Mouse (Mus musculus): Measurements from ENCODE around the gene Hbb-y.
"Not testable (repeated sequence)": the region's sequence is repeated elsewhere in the genome, so short reads cannot be mapped to it uniquely, and the experiment has no call there.

The Hbb-y gene

GRCm38 (mm10) chr7:103813152-103813551 is 39.9 kb downstream of the Hbb-y start:
- not testable (repeated sequence) for DNase-seq (ENCODE audit: low spot score)

- no peak for DNase-seq (ENCODE audit: low spot score)
Observed at GRCm38 (mm10) chr7:103812174-103812573, 40.8 kb downstream of the Hbb-y start.

- no peak for DNase-seq (ENCODE audit: low spot score)
Observed at GRCm38 (mm10) chr7:103811223-103811845, 41.7 kb downstream of the Hbb-y start.

GRCm38 (mm10) chr7:103810746-103811145 is 42.3 kb downstream of the Hbb-y start:
- DNase-seq (ENCODE audit: low spot score): no peak

GRCm38 (mm10) chr7:103810296-103810695 is 42.7 kb downstream of the Hbb-y start:
- DNase-seq (ENCODE audit: low spot score): no peak

GRCm38 (mm10) chr7:103809801-103810155 is 43.2 kb downstream of the Hbb-y start:
- no peak for DNase-seq (ENCODE audit: low spot score)

- no peak for DNase-seq (ENCODE audit: low spot score)
Observed at GRCm38 (mm10) chr7:103808971-103809800, 43.8 kb downstream of the Hbb-y start.

GRCm38 (mm10) chr7:103808120-103808519 is 44.9 kb downstream of the Hbb-y start:
- DNase-seq (ENCODE audit: low spot score): not testable (repeated sequence)

GRCm38 (mm10) chr7:103806856-103807255 is 46.2 kb downstream of the Hbb-y start:
- peak; percentile 50 for DNase-seq (ENCODE audit: low spot score)
